Mouse (Mus musculus) olfactory bulb, adult 2 months (tissue): ENCODE measurements around the gene Vipr2. TPM values are rescaled to one million over a fixed set of nuclear protein-coding genes. Genes with fewer than 3 reads are reported as not detected.
A peak's percentile ranks its signal among the peaks of the same experiment; 100 is the strongest.

ENCODE experiments used
- H3K27ac ChIP-seq: fragments of 200-500 bp; 2 replicates; pipeline ENCODE4 v1.5.1; 2012; ENCODE audit warnings: low read depth, low read length; ENCODE audit not compliant: insufficient read depth
- H3K4me1 ChIP-seq: fragments of 200-500 bp; 2 replicates; pipeline ENCODE4 v1.6.1; 2012; ENCODE audit warnings: low read length; ENCODE audit not compliant: control insufficient read depth, insufficient read depth
- H3K4me3 ChIP-seq: fragments of 200-500 bp; 2 replicates; pipeline ENCODE4 v1.5.1; 2012; ENCODE audit warnings: mild to moderate bottlenecking, low read depth, low read length, moderate library complexity; ENCODE audit not compliant: insufficient read depth
- CTCF ChIP-seq: fragments of 200-500 bp; IDR thresholded peaks from 2 replicates; pipeline ENCODE4 v1.5.1; 2012; ENCODE audit warnings: low read depth, mild to moderate bottlenecking, low read length, moderate library complexity; ENCODE audit not compliant: insufficient read depth
- POLR2A ChIP-seq: fragments of 200-500 bp; IDR thresholded peaks from 2 replicates; pipeline ENCODE4 v1.6.1; 2012; ENCODE audit warnings: mild to moderate bottlenecking, low read depth, low read length, moderate library complexity; ENCODE audit not compliant: insufficient read depth
- WGBS: fragments of 180-500 bp; shearing (Covaris S2); methylation state at CpG from one replicate; pipeline ENCODE4 v1.1.7; 2018; 5-methylcytosine and 5-hydroxymethylcytosine counted together
- polyA plus RNA-seq: library from polyadenylated mRNA; stranded (reverse); fragments of >200 nt; gene quantifications from 2 replicates; pipeline ENCODE4 v1.2.4, GENCODE M21; 2012; ENCODE audit warnings: low replicate concordance; ENCODE audit not compliant: missing spikeins, insufficient read depth, insufficient read length

Gene Vipr2
- polyA plus RNA-seq, 1 experiment, result not detected

GRCm38 (mm10) chr12:116054342-116054741 lies 23.2 kb upstream of the Vipr2 start:
- WGBS, result 93% methylated on average over 8 of the region's 8 CpGs

GRCm38 (mm10) chr12:116056112-116056511 lies 21.4 kb upstream of the Vipr2 start:
- no peak for TF ChIP-seq CTCF
- TF ChIP-seq POLR2A, result no peak
- Histone ChIP-seq H3K27ac (no peak overlapping the region), H3K4me3 (no peak overlapping the region), H3K4me1 (peaks cover 2% of the 10 kb centered on the region; the same call in 1 of the 2 replicates)
- 54% methylated on average over 3 of the region's 3 CpGs for WGBS

More at GRCm38 (mm10) chr12:116054342-116054741, 23.2 kb upstream of the Vipr2 start:
- TF ChIP-seq POLR2A (no peak), CTCF (no peak)
- Histone ChIP-seq H3K4me3 (no peak overlapping the region), H3K4me1 (peaks cover 5% of the 10 kb centered on the region; the same call in 1 of the 2 replicates), H3K27ac (no peak overlapping the region)

GRCm38 (mm10) chr12:116061561-116062193 lies 15.8 kb upstream of the Vipr2 start:
- WGBS, result 98% methylated on average over 5 of the region's 5 CpGs
- Histone ChIP-seq H3K4me1 (no peaks in the 10 kb centered on the region), H3K4me3 (no peak overlapping the region), H3K27ac (no peak overlapping the region)
- no peak for TF ChIP-seq CTCF
- TF ChIP-seq POLR2A, result no peak

- 92% methylated on average over 2 of the region's 2 CpGs for WGBS
- no peak for TF ChIP-seq POLR2A
- no peak for TF ChIP-seq CTCF
- Histone ChIP-seq H3K4me3 (no peak overlapping the region), H3K27ac (no peak overlapping the region), H3K4me1 (no peaks in the 10 kb centered on the region)
These were observed 15.3 kb upstream of the Vipr2 start for GRCm38 (mm10) chr12:116062194-116062583.

GRCm38 (mm10) chr12:116063020-116063419 lies 14.5 kb upstream of the Vipr2 start:
- 94% methylated on average over 4 of the region's 4 CpGs for WGBS
- no peak for TF ChIP-seq CTCF
- TF ChIP-seq POLR2A, result no peak
- Histone ChIP-seq H3K27ac (no peak overlapping the region), H3K4me3 (no peak overlapping the region), H3K4me1 (no peaks in the 10 kb centered on the region)

- Histone ChIP-seq H3K27ac (no peak overlapping the region), H3K4me1 (peaks cover 4% of the 10 kb centered on the region), H3K4me3 (no peak overlapping the region)
- 39% methylated on average over 3 of the region's 3 CpGs for WGBS
- no peak for TF ChIP-seq POLR2A
- TF ChIP-seq CTCF, result 0 out of 2 replicates have a peak, but pooled peaks have one; percentile 21
These were observed 6.5 kb upstream of the Vipr2 start for GRCm38 (mm10) chr12:116071023-116071422.

GRCm38 (mm10) chr12:116077855-116078366 lies 385 bp downstream of the Vipr2 start:
- WGBS, result 2% methylated on average over 24 of the region's 24 CpGs
- H3K4me3 ChIP-seq, result peak overlapping the region; percentile 64
- TF ChIP-seq POLR2A (no peak), CTCF (no peak)
- H3K4me1 ChIP-seq, result peaks cover 14% of the 10 kb centered on the region
- H3K27ac ChIP-seq, result peak overlapping the region; percentile 90

- no peak for TF ChIP-seq POLR2A
- TF ChIP-seq CTCF, result no peak
- Histone ChIP-seq H3K4me1 (peaks cover 11% of the 10 kb centered on the region; the same call in 1 of the 2 replicates), H3K4me3 (no peak overlapping the region), H3K27ac (no peak overlapping the region)
- WGBS, result 65% methylated on average over 6 of the region's 6 CpGs
These were observed 5.6 kb downstream of the Vipr2 start for GRCm38 (mm10) chr12:116083125-116083524.

GRCm38 (mm10) chr12:116084294-116084693 lies 6.8 kb downstream of the Vipr2 start:
- Histone ChIP-seq H3K27ac (no peak overlapping the region), H3K4me1 (peaks cover 11% of the 10 kb centered on the region; the same call in 1 of the 2 replicates), H3K4me3 (no peak overlapping the region)
- 79% methylated on average over 2 of the region's 2 CpGs for WGBS
- TF ChIP-seq POLR2A (no peak), CTCF (no peak)
